Mouse (Mus musculus) left cerebral cortex, postnatal 25 days (tissue): ENCODE results near the gene Ppm1f. TPM values are rescaled to one million over a fixed set of nuclear protein-coding genes. Genes with fewer than 3 reads are reported as not detected.

Experiments used
- total RNA-seq, 2 experiments: library from RNA; stranded (reverse); gene quantifications; 2 replicates each; pipeline ENCODE4 v1.2.3; 2021

The Ppm1f gene
- total RNA-seq, 2 experiments from 2014 or later, result 44.8 to 50.9 TPM

Other genes starting within 250 kb of the Ppm1f start
- not detected for gene Olfr19, start 220.1 kb upstream of the Ppm1f start, total RNA-seq
- 1 to 10 TPM; 6.3 to 7.4 TPM for gene Spag6l, start 67.0 kb upstream of the Ppm1f start, total RNA-seq
- not detected for gene Igll1, start 32.5 kb upstream of the Ppm1f start, total RNA-seq
- 10 to 100 TPM; 53.6 to 65.1 TPM for gene Top3b, start 25.7 kb upstream of the Ppm1f start, total RNA-seq
- gene Vpreb1, start 25.6 kb upstream of the Ppm1f start, total RNA-seq, result not detected
- 100 to 1,000 TPM; 510 to 530 TPM for gene Mapk1, start 86.9 kb downstream of the Ppm1f start, total RNA-seq
- 10 to 100 TPM; 46.1 to 50.4 TPM for gene Ypel1, start 173.2 kb downstream of the Ppm1f start, total RNA-seq
- gene Ppil2, start 214.8 kb downstream of the Ppm1f start, total RNA-seq, result 10 to 100 TPM; 72.7 to 84.5 TPM
- 1 to 10 TPM; 1.6 to 1.9 TPM for gene 2610318N02Rik, start 228.7 kb downstream of the Ppm1f start, total RNA-seq
- gene Sdf2l1, start 235.9 kb downstream of the Ppm1f start, total RNA-seq, result 10 to 100 TPM; 34.0 to 34.2 TPM
- gene Ydjc, start 248.2 kb downstream of the Ppm1f start, total RNA-seq, result 10 to 100 TPM; 30.6 to 31.5 TPM